Mouse (Mus musculus) fat pad, adult 2 months (tissue): ENCODE measurements around the gene Josd2.

ENCODE experiments used
- DNase-seq: peaks from one replicate; pipeline ENCODE4 v3.0.0-alpha.2; 2011; ENCODE audit warnings: low read depth, low spot score; ENCODE audit errors: extremely low read depth

Gene Josd2

GRCm38 (mm10) chr7:44467811-44468411 is at the start of gene Josd2:
Gene Josd2, plus strand, starts transcription at chr7:44467980.
- peak; percentile 92 for DNase-seq

DNA sequence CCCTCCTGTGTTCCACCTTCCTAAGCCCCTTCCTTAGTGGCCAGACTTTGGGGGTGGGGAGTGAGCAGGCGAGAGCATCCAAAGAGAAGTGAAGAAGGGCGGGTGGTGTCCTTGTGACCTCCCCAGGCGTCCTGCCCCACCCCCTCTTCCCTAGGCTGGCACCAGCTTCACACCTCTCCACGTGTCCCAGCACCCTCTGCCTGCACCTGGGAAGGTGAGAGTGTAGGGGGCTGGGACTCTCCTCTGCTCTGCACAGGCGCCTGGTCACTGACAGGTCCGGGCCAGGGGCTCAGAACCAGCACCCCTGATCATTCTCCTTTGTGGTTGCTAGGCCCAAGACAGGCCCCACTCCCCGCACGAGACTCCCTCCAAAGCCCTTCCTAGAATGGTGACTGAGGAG is 40.1 kb upstream of the Josd2 start:
- DNase-seq = no peak

- DNase-seq = no peak
Measured at GRCm38 (mm10) chr7:44428171-44428950, 39.4 kb upstream of the Josd2 start.

- no peak for DNase-seq
Measured at GRCm38 (mm10) chr7:44428968-44429521, 38.7 kb upstream of the Josd2 start, which contains the start of gene Lrrc4b. Gene Lrrc4b, plus strand, starts transcription at chr7:44429018.

DNA sequence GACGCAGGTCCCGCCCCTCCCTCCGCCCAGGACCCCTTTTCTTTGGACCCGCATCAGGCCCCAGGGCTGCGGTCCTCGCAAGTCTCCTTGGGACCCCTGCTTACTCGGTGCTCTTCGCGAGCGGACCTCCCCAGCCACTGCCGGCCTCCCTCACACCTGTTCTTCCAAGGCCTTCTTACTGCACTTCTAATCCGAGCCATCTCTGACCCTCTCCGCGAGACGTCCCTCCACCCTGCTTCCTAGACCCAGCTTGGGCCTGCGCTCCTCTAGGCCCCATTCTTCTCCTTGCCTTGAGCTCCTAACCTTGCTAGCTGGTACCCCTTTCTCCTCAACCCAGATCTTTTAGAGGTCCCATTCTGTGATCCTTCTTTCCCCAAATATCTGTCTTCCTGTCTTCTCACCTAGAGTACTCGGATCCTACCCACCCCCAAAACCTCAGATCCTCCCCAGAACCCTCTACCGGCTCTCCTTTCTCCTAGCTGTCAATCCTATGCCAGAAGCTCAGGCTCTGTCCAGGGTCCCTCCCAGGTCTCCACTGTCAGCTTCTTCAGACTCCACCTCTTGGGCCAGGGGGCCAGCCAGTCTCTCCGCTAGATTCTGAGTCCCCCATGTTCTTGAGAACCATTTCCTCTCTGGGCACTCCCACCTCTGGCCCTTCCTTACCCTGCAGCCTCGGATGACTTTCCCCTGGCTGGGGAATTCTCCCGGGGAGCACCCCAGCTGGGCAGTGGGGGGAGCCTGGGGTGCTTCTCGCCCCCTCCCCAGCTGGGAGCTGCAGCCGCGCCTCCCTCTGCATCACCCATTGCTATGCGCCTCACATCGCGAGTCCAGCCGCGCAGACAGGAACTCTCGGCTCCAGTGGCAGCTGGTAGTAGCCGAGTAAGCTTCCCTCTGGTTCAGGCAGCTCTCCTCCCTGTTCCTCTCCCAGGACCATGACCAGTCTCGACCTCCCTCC is 38.0 kb upstream of the Josd2 start:
- DNase-seq = no peak

- DNase-seq = no peak
Measured at GRCm38 (mm10) chr7:44432550-44432949, 35.2 kb upstream of the Josd2 start.

GRCm38 (mm10) chr7:44433371-44433770 is 34.4 kb upstream of the Josd2 start:
- no peak for DNase-seq

GRCm38 (mm10) chr7:44434089-44434488 is 33.7 kb upstream of the Josd2 start:
- DNase-seq = no peak

GRCm38 (mm10) chr7:44435796-44436195 is 32.0 kb upstream of the Josd2 start:
- DNase-seq = no peak

- DNase-seq = no peak
Measured at GRCm38 (mm10) chr7:44436267-44436666, 31.5 kb upstream of the Josd2 start.

GRCm38 (mm10) chr7:44437188-44437587 is 30.6 kb upstream of the Josd2 start:
- no peak for DNase-seq

GRCm38 (mm10) chr7:44437933-44438332 is 29.8 kb upstream of the Josd2 start:
- no peak for DNase-seq

DNA sequence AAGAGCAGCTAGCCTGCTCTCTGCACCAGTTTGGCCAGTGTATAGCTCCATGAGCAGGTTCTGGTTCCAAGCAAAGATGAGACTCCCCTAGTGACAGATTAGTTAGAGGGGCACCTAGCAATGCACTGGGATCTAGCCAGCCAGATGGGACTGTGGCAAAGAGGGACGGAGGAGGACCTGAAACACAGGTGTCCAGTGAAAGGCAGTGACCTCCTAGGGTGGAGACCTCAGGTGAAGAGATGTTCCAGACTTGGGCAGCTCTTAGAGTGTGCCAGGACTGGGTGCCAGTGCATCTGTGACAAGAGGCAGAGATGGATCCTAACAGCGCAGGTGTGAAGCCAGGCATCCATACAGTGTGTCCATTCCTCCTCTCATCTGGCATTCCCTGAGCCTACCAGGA is 28.1 kb upstream of the Josd2 start:
- no peak for DNase-seq

- no peak for DNase-seq
Measured at GRCm38 (mm10) chr7:44440479-44440878, 27.3 kb upstream of the Josd2 start.

DNA sequence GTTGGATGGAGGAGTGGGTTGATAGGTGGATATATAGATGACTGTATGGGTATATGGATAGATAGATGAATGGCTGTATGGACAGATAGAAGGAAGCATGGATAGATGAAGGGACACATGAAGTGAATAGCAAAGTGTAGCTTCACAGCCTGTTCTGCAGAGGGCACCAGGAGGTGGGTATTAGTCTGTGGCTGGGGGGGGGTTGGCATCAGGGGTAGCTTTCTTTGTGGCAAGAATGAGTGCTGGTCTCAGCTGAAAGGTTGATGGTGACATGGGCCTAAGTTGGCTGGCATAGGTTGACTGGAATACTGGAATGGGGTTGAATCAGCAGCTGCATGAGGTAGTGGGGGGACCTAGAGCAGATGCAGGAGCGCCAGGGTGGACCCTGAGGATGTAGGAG is 26.6 kb upstream of the Josd2 start:
- no peak for DNase-seq

- DNase-seq = no peak
Measured at GRCm38 (mm10) chr7:44441648-44442109, 26.1 kb upstream of the Josd2 start.

DNA sequence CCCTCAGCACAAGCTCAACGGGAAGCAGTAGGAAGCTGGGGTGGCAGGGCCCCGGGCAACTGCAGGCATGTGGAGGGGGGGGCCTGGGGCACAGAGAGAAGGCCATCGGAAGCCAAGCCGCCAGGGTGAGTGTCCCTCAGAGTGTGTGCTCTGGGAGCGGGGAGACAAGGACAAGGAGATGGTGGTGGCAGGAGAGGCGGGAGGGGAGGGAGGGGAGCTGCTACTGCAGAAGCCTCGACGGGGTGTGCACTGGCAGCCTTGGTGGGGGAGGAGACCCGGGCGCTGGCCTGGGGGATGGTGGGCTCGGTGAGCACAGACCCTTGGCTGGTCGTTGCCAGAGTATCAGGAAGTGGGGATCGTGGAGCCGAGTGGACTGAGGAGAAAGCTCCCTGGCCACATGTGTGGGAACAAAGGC is 25.4 kb upstream of the Josd2 start:
- no peak for DNase-seq

- no peak for DNase-seq
Measured at GRCm38 (mm10) chr7:44443268-44444173, 24.3 kb upstream of the Josd2 start.

DNA sequence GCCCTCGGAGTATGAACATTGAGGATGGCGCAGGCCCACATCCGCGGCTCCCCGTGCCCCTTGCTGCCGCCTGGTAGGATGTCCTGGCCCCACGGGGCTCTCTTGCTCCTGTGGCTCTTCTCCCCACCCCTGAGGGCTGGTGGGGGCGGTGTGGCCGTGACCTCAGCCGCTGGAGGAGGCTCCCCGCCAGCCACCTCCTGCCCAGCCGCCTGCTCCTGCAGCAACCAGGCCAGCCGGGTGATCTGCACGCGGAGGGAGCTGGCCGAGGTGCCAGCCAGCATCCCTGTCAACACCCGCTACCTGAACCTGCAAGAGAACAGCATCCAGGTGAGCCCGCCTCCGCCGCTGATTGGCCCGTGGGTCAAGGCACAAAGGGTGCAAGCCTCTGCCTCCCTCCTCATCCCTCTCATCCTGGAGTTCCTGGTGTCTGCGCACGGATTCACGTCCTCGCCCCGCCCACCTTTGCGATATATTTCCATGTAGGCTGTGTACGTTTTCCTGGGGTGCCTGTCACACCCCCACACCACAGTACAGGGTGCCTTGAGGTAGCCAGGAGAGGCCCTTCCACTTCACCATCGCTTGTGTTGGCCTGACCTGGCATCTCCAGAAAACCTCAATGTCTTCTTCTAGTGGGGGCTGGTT is 22.8 kb upstream of the Josd2 start:
- DNase-seq = no peak

DNA sequence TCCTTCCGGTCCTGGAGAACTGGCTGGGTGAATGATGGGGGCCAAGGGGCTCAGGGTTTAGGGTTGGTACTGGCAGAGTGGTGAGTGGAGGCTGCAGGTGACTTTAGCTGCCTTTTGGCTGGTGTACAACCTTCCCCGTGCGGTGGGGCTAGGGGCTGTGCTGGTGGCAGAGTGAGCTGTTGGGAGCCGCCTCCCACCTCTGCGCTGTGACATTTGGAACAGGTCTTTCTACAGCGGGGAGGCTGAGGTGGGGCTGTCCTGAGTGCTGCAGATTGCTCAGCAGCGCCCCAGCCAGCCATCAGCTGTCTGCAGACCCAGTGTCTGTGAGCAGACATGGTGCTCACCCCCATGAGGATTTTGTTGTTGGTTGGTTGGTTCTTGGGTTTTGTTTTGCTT is 22.3 kb upstream of the Josd2 start:
- no peak for DNase-seq
